Mouse (Mus musculus): ENCODE measurements at regions not wholly inside any gene's neighbourhood (a gene's known extent, or its start where the extent isn't known, plus 50 kb on each side); places are given as distances from the start of the nearest gene placed in this dataset.

DNA sequence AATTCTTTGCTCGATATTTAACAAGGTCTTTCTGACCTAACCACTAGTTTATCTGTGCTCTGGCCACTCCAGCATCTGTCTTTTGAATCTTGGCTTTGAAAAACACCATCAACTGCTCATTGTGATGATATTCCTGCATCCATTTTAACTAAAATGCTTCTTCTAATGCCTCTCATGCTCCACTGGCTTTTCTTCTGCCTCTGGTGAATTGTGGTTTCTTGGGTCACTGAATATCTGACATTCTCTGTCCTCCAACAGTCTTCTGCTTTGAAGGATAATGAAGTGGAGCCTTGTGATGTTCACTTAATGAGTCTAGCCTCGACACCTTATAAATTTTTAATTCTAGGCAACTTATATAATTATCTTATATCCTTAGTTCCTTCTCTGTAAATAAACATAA is 416.5 kb upstream of the Gm11114 start:
- TF ChIP-seq CTCF (IDR thresholded peaks at IDR 0.05; ENCODE audit: borderline replicate concordance, extremely low read depth, insufficient read depth, insufficient read length) = no peak
- no peak for TF ChIP-seq POLR2A (IDR thresholded peaks at IDR 0.05; ENCODE audit: borderline replicate concordance, extremely low read depth, insufficient read depth, insufficient read length, poor library complexity, severe bottlenecking)
